In genomic region chr3:89163643-89164245, GRCm38 (mm10) we compare ENCODE assay signal across 8 mouse cellular contexts. TPM values are rescaled to one million over a fixed set of nuclear protein-coding genes. Genes with fewer than 3 reads are reported as not detected.
A peak's percentile ranks its signal among the peaks of the same experiment; 100 is the strongest.
DNase-seq lines count a peak whose midpoint lies in the region; ATAC-seq and TF ChIP-seq lines count a peak whose summit lies in the region.

No protein-coding gene starts in this region.

- H3K4me3 ChIP-seq in heart, embryonic 16.5 days (ENCODE audit: low read length), result peak overlapping the region; percentile 97
- peak overlapping the region; percentile 76 to 80 for H3K4me3 ChIP-seq in MEL (ENCODE audit: control insufficient read depth in 1 of 2, insufficient read depth in 1 of 2, low read depth in 2 of 2, low read length in 2 of 2)
- peak overlapping the region; percentile 92; the same call in 1 of the 2 replicates for H3K4me3 ChIP-seq in hindbrain, embryonic 12.5 days
- peak overlapping the region; percentile 82 for H3K4me3 ChIP-seq in midbrain, embryonic 14.5 days (replicated peaks; ENCODE audit: low read depth, low read length)

- H3K27me3 ChIP-seq in heart, embryonic 16.5 days (ENCODE audit: control insufficient read depth, insufficient read depth, low read length), result peaks cover 8% of the 10 kb centered on the region
- no peaks in the 10 kb centered on the region for H3K27me3 ChIP-seq in MEL (ENCODE audit: control insufficient read depth in 1 of 2, insufficient read depth in 2 of 2, low read length in 2 of 2)
- H3K27me3 ChIP-seq in hindbrain, embryonic 12.5 days, result peaks cover 5% of the 10 kb centered on the region
- H3K27me3 ChIP-seq in midbrain, embryonic 14.5 days (ENCODE audit: control insufficient read depth, insufficient read depth, low read length), result no peaks in the 10 kb centered on the region

- ATAC-seq in heart, embryonic 16.5 days (replicated peaks; ENCODE audit: extremely low read depth, insufficient read depth, low FRiP score), result no peak
- ATAC-seq in hindbrain, embryonic 12.5 days (ENCODE audit: low FRiP score), result no peak
- ATAC-seq in midbrain, embryonic 14.5 days (ENCODE audit: low FRiP score, low TSS enrichment), result no peak

- H3K27ac ChIP-seq in heart, embryonic 16.5 days (ENCODE audit: low read length), result no peak overlapping the region; the same call in 1 of the 2 replicates
- peak overlapping the region; percentile 89 for H3K27ac ChIP-seq in MEL (ENCODE audit: control insufficient read depth, low read depth, low read length)
- peak overlapping the region; percentile 96; the same call in 1 of the 2 replicates for H3K27ac ChIP-seq in hindbrain, embryonic 12.5 days
- peak overlapping the region; percentile 92; the same call in 1 of the 2 replicates for H3K27ac ChIP-seq in midbrain, embryonic 14.5 days (replicated peaks; ENCODE audit: low read depth, low read length)

- WGBS in heart, embryonic 16.5 days, result 74% methylated on average over 5 of the region's 5 CpGs
- WGBS in hindbrain, embryonic 12.5 days, result 75% methylated on average over 5 of the region's 5 CpGs
- 77% methylated on average over 5 of the region's 5 CpGs for WGBS in midbrain, embryonic 14.5 days

- TF ChIP-seq RAD21 in MEL (IDR thresholded peaks at IDR 0.05; ENCODE audit: low read depth, low read length), result no peak

- no peaks in the 10 kb centered on the region for H3K9me3 ChIP-seq in heart, embryonic 16.5 days (replicated peaks; ENCODE audit: control insufficient read depth, low read length)
- H3K9me3 ChIP-seq in MEL (replicated peaks; ENCODE audit: insufficient read depth, low read length), result no peaks in the 10 kb centered on the region
- no peaks in the 10 kb centered on the region for H3K9me3 ChIP-seq in hindbrain, embryonic 12.5 days (replicated peaks)
- no peaks in the 10 kb centered on the region for H3K9me3 ChIP-seq in midbrain, embryonic 14.5 days (ENCODE audit: control insufficient read depth, low read length)

- H3K79me2 ChIP-seq in MEL (ENCODE audit: control insufficient read depth, insufficient read depth, low read length, poor library complexity), result peaks cover 27% of the 10 kb centered on the region

- peak overlapping the region; percentile 99 for H3K9ac ChIP-seq in heart, embryonic 16.5 days (ENCODE audit: low read length)
- peak overlapping the region; percentile 95 for H3K9ac ChIP-seq in MEL (ENCODE audit: control insufficient read depth, low read depth, low read length, poor library complexity, severe bottlenecking)
- H3K9ac ChIP-seq in hindbrain, embryonic 12.5 days, result peak overlapping the region; percentile 98
- peak overlapping the region; percentile 92; the same call in 1 of the 2 replicates for H3K9ac ChIP-seq in midbrain, embryonic 14.5 days (replicated peaks; ENCODE audit: low read length)

- TF ChIP-seq POLR2A in MEL (IDR thresholded peaks at IDR 0.05; ENCODE audit: control insufficient read depth in 1 of 2, insufficient read depth in 1 of 2, low read depth in 1 of 2, low read length in 2 of 2, poor library complexity in 1 of 2), result no peak

- peaks cover 25% of the 10 kb centered on the region for H3K4me1 ChIP-seq in heart, embryonic 16.5 days (ENCODE audit: control insufficient read depth, insufficient read depth, low read length)
- H3K4me1 ChIP-seq in MEL (ENCODE audit: control insufficient read depth in 1 of 2, insufficient read depth in 2 of 2, low read length in 2 of 2), result peaks cover 10 to 26% of the 10 kb centered on the region in 2 experiments
- H3K4me1 ChIP-seq in hindbrain, embryonic 12.5 days, result peaks cover 41% of the 10 kb centered on the region
- H3K4me1 ChIP-seq in midbrain, embryonic 14.5 days (ENCODE audit: control insufficient read depth, insufficient read depth, low read length), result peaks cover 17% of the 10 kb centered on the region

- 0 out of 4 replicates have a peak, but pooled peaks of 1 of the 2 experiments have one; percentile 28 for TF ChIP-seq EP300 in MEL (IDR thresholded peaks at IDR 0.05; ENCODE audit: low read depth in 1 of 2, low read length in 2 of 2)

- H3K4me2 ChIP-seq in heart, embryonic 16.5 days (ENCODE audit: low read depth, low read length), result peak overlapping the region; percentile 83
- peak overlapping the region; percentile 58 for H3K4me2 ChIP-seq in hindbrain, embryonic 12.5 days (replicated peaks)
- peak overlapping the region; percentile 82 for H3K4me2 ChIP-seq in midbrain, embryonic 14.5 days (ENCODE audit: low read length)

- H3K36me3 ChIP-seq in heart, embryonic 16.5 days (ENCODE audit: control insufficient read depth, insufficient read depth), result peaks cover 13% of the 10 kb centered on the region
- peaks cover 8 to 19% of the 10 kb centered on the region in 2 experiments for H3K36me3 ChIP-seq in MEL (ENCODE audit: control insufficient read depth in 1 of 2, insufficient read depth in 2 of 2, low read length in 2 of 2)
- peaks cover 19% of the 10 kb centered on the region for H3K36me3 ChIP-seq in hindbrain, embryonic 12.5 days
- H3K36me3 ChIP-seq in midbrain, embryonic 14.5 days (ENCODE audit: control insufficient read depth, insufficient read depth, low read length), result peaks cover 23% of the 10 kb centered on the region

- TF ChIP-seq CTCF in MEL (IDR thresholded peaks at IDR 0.05 in 2 of 3, conservative IDR thresholded peaks at IDR 0.05 in 1 of 3; ENCODE audit: control insufficient read depth in 1 of 3, insufficient read depth in 1 of 3, low read depth in 2 of 3, low read length in 3 of 3, poor library complexity in 1 of 3, severe bottlenecking in 1 of 3), result no peak

- DNase-seq in heart, adult 8-10 months (ENCODE audit: low spot score), result no peak
- peak; percentile 75 for DNase-seq in MEL (ENCODE audit: low read depth, low spot score)
- DNase-seq in midbrain, embryonic 14.5 days, result no peak
- no peak for DNase-seq in right cerebral cortex, postnatal 36 days (ENCODE audit: low spot score in 2 of 2)
- DNase-seq in spleen, postnatal 4 days (ENCODE audit: low spot score in 2 of 2), result no peak
- DNase-seq in testis, postnatal 14 days (ENCODE audit: low spot score), result no peak

TF ChIP-seq in MEL, 35 proteins besides CTCF, POLR2A, EP300 and RAD21 (continues in another document):
- TF ChIP-seq TAL1 (IDR thresholded peaks at IDR 0.05; ENCODE audit: low read length), result no peak
- TF ChIP-seq ZKSCAN1 (IDR thresholded peaks at IDR 0.05; ENCODE audit: low read depth, low read length), result 0 out of 2 replicates have a peak, but pooled peaks have one; percentile 22
- TF ChIP-seq ELF1 (IDR thresholded peaks at IDR 0.05; ENCODE audit: low read depth, low read length), result no peak
- no peak for TF ChIP-seq BHLHE40 (IDR thresholded peaks at IDR 0.05; ENCODE audit: borderline replicate concordance, low read depth, low read length)
- no peak for TF ChIP-seq MAZ (IDR thresholded peaks at IDR 0.05; ENCODE audit: low read depth, low read length)
- TF ChIP-seq CHD2 (IDR thresholded peaks at IDR 0.05; ENCODE audit: low read length), result no peak
- TF ChIP-seq POLR2AphosphoS5 (IDR thresholded peaks at IDR 0.05; ENCODE audit: borderline replicate concordance, low read depth, low read length), result no peak

RNA-seq across cellular contexts. Expression of gene Clk2, which starts 0.9 kb away (rescaled TPM):
- polyA plus RNA-seq in heart, embryonic 16.5 days (2015; fragmentation: Nextera tagmentation; extraction: Ambion mirVana), result 15.9 and 17.9 TPM in 2 replicates
- total RNA-seq in heart, adult 8-10 months (2022), result 10 to 100 TPM; 14.6 to 19.3 (median 17.2) TPM
- total RNA-seq in MEL (2012; rRNA removed), result 27.5 and 28.2 TPM in 2 replicates
- 100 to 1,000 TPM in 1 of 2 experiments, 10 to 100 TPM in 1; 83.6 to 138 TPM for polyA plus RNA-seq in MEL (2012; ENCODE audit: insufficient read depth in 1 of 2, insufficient read length in 2 of 2, low read depth in 1 of 2, low replicate concordance in 2 of 2, missing spikeins in 1 of 2)
- polyA plus RNA-seq in hindbrain, embryonic 12.5 days (2016; fragmentation: Nextera tagmentation; extraction: Ambion mirVana), result 38.8 and 44.4 TPM in 2 replicates
- 22.0 and 24.6 TPM in 2 replicates for polyA plus RNA-seq in midbrain, embryonic 14.5 days (2014; fragmentation: Nextera tagmentation; extraction: Ambion mirVana)

RNA-seq across cellular contexts. Expression of gene Hcn3, which starts 3.7 kb away (rescaled TPM):
- polyA plus RNA-seq in heart, embryonic 16.5 days (2015; fragmentation: Nextera tagmentation; extraction: Ambion mirVana), result 0.70 and 0.76 TPM in 2 replicates
- under 1 TPM in 3 of 4 experiments, not detected in 1; 0.12 to 0.75 (median 0.72) TPM for total RNA-seq in heart, adult 8-10 months (2022)
- 4.0 TPM in 2 replicates for total RNA-seq in MEL (2012; rRNA removed)
- 1 to 10 TPM in 1 of 2 experiments, not detected in 1; 7.4 TPM for polyA plus RNA-seq in MEL (2012; ENCODE audit: insufficient read depth in 1 of 2, insufficient read length in 2 of 2, low read depth in 1 of 2, low replicate concordance in 2 of 2, missing spikeins in 1 of 2)
- polyA plus RNA-seq in hindbrain, embryonic 12.5 days (2016; fragmentation: Nextera tagmentation; extraction: Ambion mirVana), result 20.7 and 22.3 TPM in 2 replicates
- 23.6 and 30.7 TPM in 2 replicates for polyA plus RNA-seq in midbrain, embryonic 14.5 days (2014; fragmentation: Nextera tagmentation; extraction: Ambion mirVana)

RNA-seq across cellular contexts. Expression of gene Scamp3, which starts 13.5 kb away (rescaled TPM):
- 89.5 and 93.9 TPM in 2 replicates for polyA plus RNA-seq in heart, embryonic 16.5 days (2015; fragmentation: Nextera tagmentation; extraction: Ambion mirVana)
- 10 to 100 TPM; 49.4 to 57.8 (median 53.3) TPM for total RNA-seq in heart, adult 8-10 months (2022)
- total RNA-seq in MEL (2012; rRNA removed), result 78.1 and 101 TPM in 2 replicates
- polyA plus RNA-seq in MEL (2012; ENCODE audit: insufficient read depth in 1 of 2, insufficient read length in 2 of 2, low read depth in 1 of 2, low replicate concordance in 2 of 2, missing spikeins in 1 of 2), result 100 to 1,000 TPM in 1 of 2 experiments, not detected in 1; 287 TPM
- polyA plus RNA-seq in hindbrain, embryonic 12.5 days (2016; fragmentation: Nextera tagmentation; extraction: Ambion mirVana), result 105 and 107 TPM in 2 replicates
- polyA plus RNA-seq in midbrain, embryonic 14.5 days (2014; fragmentation: Nextera tagmentation; extraction: Ambion mirVana), result 104 and 123 TPM in 2 replicates

RNA-seq across cellular contexts. Expression of gene Fam189b, which starts 19.2 kb away (rescaled TPM):
- polyA plus RNA-seq in heart, embryonic 16.5 days (2015; fragmentation: Nextera tagmentation; extraction: Ambion mirVana), result 17.7 TPM in 2 replicates
- 1 to 10 TPM; 2.6 to 4.8 (median 4.3) TPM for total RNA-seq in heart, adult 8-10 months (2022)
- total RNA-seq in MEL (2012; rRNA removed), result 6.2 and 7.0 TPM in 2 replicates
- 10 to 100 TPM in 1 of 2 experiments, not detected in 1; 35.3 TPM for polyA plus RNA-seq in MEL (2012; ENCODE audit: insufficient read depth in 1 of 2, insufficient read length in 2 of 2, low read depth in 1 of 2, low replicate concordance in 2 of 2, missing spikeins in 1 of 2)
- polyA plus RNA-seq in hindbrain, embryonic 12.5 days (2016; fragmentation: Nextera tagmentation; extraction: Ambion mirVana), result 33.4 and 34.2 TPM in 2 replicates
- polyA plus RNA-seq in midbrain, embryonic 14.5 days (2014; fragmentation: Nextera tagmentation; extraction: Ambion mirVana), result 25.0 and 25.3 TPM in 2 replicates

RNA-seq across cellular contexts. Expression of gene Pklr, which starts 27.8 kb away (rescaled TPM):
- 0.20 and 0.64 TPM in 2 replicates for polyA plus RNA-seq in heart, embryonic 16.5 days (2015; fragmentation: Nextera tagmentation; extraction: Ambion mirVana)
- not detected for total RNA-seq in heart, adult 8-10 months (2022)
- 41.1 and 53.2 TPM in 2 replicates for total RNA-seq in MEL (2012; rRNA removed)
- polyA plus RNA-seq in MEL (2012; ENCODE audit: insufficient read depth in 1 of 2, insufficient read length in 2 of 2, low read depth in 1 of 2, low replicate concordance in 2 of 2, missing spikeins in 1 of 2), result 100 to 1,000 TPM; 133 to 185 TPM
- 0.25 and 0.96 TPM in 2 replicates for polyA plus RNA-seq in hindbrain, embryonic 12.5 days (2016; fragmentation: Nextera tagmentation; extraction: Ambion mirVana)
- 0.07 and 0.29 TPM in 2 replicates for polyA plus RNA-seq in midbrain, embryonic 14.5 days (2014; fragmentation: Nextera tagmentation; extraction: Ambion mirVana)
